Mouse (Mus musculus) embryo, embryonic 11 days (tissue): ENCODE data around the gene Angptl7.

Experiments used
- DNase-seq: peaks from one replicate; pipeline ENCODE4 v3.0.0-alpha.2; 2015

Angptl7 gene

GRCm38 (mm10) chr4:148495160-148495559, 5.1 kb downstream of the Angptl7 start:
- DNase-seq: no peak

- no peak for DNase-seq
Observed at GRCm38 (mm10) chr4:148491448-148491847, 8.8 kb downstream of the Angptl7 start.

GRCm38 (mm10) chr4:148490502-148490901, 9.8 kb downstream of the Angptl7 start:
- DNase-seq: no peak

- DNase-seq: no peak
Observed at GRCm38 (mm10) chr4:148487841-148488240, 12.4 kb downstream of the Angptl7 start.

- DNase-seq: no peak
Observed at GRCm38 (mm10) chr4:148484511-148484910, 15.7 kb downstream of the Angptl7 start.

GRCm38 (mm10) chr4:148481557-148482168, 18.6 kb downstream of the Angptl7 start:
- no peak for DNase-seq

DNA sequence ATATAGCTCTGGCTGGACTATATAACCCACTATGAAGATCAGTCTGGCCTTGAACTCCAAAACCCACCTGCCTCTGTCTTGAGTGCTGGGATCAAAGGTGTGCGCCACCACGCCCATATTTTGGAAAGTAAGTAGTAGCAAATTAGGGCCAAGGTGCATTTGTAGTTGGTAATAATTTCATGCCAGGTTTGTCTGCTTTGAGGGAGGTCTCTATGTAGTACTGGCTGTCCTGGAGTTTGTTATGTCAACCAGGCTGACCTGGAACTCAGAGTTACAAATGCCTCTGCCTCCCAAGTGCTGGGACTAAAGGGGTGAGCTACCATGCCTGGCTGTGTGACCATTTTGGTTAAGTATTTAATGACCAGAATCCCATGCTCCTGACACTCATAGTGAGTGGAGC, 20.0 kb downstream of the Angptl7 start:
- DNase-seq: no peak

- DNase-seq: no peak
Observed at GRCm38 (mm10) chr4:148473496-148473895, 26.8 kb downstream of the Angptl7 start.

GRCm38 (mm10) chr4:148472436-148473174, 27.7 kb downstream of the Angptl7 start:
- DNase-seq: no peak

GRCm38 (mm10) chr4:148471363-148471806, 28.9 kb downstream of the Angptl7 start:
- peak; percentile 61 for DNase-seq

DNA sequence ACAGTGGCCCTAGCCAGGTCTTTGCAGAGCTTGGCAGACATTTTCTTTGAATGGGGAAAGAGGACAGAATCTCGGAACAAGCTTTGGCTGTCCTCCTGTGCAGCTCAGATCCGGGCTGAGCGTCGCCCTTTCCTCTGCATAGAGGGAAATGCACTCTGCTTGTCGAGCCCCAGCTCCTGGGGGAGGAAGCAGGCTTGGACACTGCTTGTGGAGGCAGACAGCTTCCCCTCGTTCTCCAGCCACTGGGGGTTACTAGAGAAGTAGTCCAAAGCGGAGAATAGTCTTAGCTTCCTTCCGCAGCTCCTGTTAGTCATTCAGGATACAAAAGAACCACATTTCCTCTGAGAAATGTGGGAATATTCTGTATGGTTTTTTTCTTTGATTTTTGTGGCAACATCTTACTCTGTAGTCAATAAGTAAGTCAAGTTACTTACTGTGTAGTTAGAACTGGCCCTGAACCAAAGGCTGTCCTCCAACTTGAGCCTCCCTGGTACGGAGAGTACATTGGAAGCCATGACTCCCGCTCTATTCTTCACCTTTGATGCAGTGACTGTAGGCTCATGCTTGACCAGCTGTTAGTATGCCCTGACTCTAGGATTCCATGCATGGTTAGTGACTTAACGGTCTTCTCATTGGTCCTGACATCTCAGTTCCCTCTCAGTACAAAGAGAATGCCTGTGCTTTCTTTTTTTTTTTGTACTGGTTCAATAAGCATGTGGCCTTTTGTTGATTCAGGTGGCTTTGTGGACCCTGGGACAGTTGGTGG, 30.6 kb downstream of the Angptl7 start:
- peak; percentile 10 for DNase-seq

- DNase-seq: no peak
Observed at GRCm38 (mm10) chr4:148468396-148468795, 31.9 kb downstream of the Angptl7 start.

DNA sequence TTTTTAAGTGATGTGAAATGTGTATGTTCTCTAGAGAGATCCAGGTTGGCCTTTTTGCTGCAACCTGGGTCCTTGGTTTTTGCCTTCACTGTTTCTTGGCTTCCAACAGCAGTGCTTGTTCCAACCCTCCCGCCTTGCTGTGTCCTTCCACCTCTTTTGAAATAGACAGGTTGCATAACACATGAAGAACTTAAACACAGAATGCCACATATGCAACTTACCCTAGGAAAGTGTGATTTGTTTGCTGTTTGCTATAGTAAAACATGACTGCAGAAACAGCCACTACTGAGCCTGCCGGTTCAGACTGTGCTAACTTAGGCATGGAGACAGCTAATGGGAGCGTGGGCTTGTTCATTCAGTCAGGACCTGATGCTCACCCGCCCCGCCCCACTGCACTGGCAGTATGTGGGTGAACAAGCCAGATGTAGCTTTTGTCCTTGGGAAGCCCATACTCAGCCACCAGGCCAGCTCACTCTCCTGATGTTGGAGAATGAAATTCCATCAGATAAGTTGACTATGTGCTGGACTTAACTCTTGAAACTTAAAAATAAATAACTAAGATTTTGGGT, 33.7 kb downstream of the Angptl7 start:
- DNase-seq: no peak

- DNase-seq: no peak
Observed at GRCm38 (mm10) chr4:148464869-148465268, 35.4 kb downstream of the Angptl7 start.

GRCm38 (mm10) chr4:148464301-148464700, 36.0 kb downstream of the Angptl7 start:
- DNase-seq: no peak

DNA sequence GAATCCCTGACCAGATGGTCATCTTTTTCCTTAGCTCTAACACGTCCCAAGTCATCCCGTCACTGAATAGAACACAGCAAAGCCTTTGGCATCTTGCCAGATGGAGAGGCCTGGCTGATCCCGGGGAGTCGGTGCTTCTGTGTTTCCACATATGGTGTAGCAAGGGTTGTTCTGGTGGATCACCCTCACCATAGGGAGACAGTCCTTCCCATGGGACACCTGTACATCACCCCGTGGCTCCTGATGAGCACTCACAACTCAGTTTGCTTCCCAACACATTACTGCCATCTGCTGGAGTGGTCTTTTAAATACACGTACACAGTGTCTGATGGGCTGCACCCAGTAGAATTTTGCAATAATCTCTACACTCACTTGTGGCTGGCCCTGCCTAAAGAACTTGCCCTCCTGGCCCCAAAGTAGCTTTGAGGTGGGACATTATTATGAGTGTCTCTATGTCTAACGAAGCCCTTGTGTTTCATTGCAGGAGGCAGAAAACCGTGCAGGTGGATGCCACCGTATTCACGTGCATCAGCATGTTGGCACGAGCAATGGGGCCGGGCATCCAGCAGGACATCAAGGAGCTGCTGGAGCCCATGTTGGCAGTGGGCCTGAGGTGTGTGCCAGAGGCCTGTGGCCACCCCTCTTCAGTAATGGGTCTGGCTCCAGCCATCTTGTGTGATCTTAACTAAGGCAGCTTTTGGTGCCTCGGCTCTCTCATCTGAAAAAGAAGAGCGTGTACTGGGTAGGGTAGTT, 36.9 kb downstream of the Angptl7 start:
- DNase-seq: peak; percentile 38

DNA sequence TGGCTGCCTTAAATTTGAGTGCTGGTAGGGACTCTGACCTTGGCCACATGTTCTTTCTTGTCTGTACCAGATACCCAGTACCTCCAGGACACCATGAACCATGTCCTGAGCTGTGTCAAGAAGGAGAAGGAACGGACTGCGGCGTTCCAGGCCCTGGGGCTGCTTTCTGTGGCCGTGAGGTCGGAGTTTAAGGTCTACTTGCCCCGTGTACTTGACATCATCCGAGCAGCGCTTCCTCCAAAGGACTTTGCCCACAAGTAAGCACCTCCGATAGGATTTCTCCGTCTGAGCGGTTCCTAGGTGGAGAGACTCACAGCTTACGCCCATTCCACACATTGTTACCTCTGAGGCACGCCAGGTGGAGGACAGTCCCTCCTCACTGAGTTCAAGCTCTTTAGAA, 37.5 kb downstream of the Angptl7 start:
- DNase-seq: no peak

- no peak for DNase-seq
Observed at GRCm38 (mm10) chr4:148461772-148462171, 38.5 kb downstream of the Angptl7 start.

DNA sequence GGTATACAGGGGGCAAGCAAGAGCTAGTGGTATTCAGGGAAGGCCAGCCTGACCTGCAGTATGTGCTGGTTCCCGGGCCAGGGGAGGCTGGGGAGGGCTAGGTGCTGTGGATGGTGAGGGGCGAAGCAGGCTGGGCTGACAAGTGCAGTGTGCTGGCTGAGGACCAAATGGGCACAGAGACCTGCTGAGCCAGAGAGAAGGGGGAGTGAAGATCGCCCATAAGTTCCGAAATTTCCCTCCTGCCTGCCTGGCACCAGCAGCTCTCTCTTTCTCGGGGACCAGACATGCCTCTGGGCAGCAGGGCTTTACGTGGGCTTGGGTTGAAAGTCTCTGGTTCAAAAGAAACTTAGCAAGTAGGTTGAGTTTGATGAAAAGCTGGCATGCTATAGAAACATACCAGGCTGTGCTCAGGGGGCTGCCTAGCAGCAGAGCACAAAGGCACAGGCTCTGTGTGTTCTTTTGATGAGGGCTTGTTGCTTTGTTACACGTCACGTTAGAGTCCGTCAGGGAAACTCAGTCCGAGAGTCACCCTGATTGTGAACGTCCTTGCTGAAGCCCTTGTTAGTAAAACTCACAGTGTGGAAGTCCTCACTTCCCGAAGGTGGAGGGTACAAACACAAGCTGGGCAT, 39.5 kb downstream of the Angptl7 start:
- no peak for DNase-seq

DNA sequence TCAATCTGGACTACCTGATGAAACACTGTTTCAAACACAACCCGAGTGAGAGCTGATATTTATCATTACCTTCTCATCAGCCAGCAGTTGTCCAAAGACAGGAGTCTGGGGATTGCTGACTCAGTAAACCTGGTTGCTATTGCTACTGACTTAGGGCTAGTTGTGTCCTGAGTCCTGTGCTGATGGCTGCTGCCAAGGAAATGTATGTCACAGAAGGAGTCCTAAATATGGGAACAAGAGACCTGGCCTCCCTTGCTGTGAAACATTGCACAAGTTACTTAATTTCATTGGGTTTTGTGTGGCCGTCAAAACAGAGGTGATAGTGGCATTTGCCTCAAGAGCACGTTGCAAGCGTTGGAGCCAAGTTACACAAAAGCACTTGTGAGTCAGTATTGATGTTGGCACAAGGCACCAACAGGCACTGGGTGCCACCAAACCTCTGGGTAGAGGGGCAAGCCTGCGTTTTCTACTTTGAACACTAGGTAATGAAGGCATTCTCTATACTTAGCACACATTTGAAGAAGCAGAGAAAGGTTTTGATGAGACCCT, 44.7 kb downstream of the Angptl7 start:
- no peak for DNase-seq

DNA sequence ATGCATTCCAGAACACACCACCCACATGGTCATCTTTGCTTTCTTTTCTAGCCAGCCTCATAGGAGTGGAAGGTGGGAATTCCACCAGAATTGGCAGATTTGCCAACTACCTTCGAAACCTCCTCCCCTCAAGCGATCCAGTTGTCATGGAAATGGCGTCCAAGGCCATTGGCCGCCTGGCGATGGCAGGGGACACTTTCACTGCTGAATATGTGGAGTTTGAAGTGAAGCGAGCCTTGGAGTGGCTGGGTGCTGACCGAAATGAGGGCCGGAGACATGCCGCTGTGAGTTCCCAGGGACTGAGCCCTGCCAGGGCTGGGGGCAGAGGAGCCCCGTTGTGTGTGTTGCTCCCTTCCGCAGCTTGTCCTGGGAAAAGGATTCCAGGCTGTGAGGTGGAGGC, 46.6 kb downstream of the Angptl7 start:
- DNase-seq: no peak

DNA sequence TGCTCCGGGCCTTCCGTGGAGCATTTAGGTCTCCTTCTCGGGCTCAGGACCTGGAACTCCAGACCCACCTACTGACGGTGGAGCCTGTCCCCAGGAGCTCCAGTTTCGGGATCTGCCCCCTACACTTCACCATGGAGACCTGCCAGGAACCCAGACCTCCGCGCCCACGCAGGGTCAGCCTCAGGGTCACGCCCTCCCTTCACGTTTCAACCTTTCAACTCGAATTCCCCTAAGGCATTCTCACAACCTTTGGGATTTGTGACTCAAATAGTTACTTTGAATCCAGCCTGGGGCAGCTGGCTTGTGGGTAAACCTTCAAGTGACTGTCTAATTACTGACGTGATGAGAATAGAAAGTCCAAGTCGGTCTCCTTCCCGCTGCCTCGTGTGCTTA, 51.4 kb downstream of the Angptl7 start:
- DNase-seq: peak; percentile 41
